Mouse (Mus musculus) cerebellum, postnatal 4 days (tissue): ENCODE results near the gene Vmn1r1.
"Not testable (repeated sequence)": the region's sequence is repeated elsewhere in the genome, so short reads cannot be mapped to it uniquely, and the experiment has no call there.

Experiments used
- DNase-seq, 2 experiments: peaks; one replicate each; pipeline ENCODE4 v3.0.0; 2022; ENCODE audit warnings: low spot score in 2 of 2, mixed read lengths in 1 of 2

Gene Vmn1r1

GRCm38 (mm10) chr1:182164386-182164785 is at the start of gene Vmn1r1:
Vmn1r1 (minus strand) TSS chr1:182164486.
- DNase-seq = no peak

GRCm38 (mm10) chr1:182210322-182210721 is 46.0 kb upstream of the Vmn1r1 start:
- no peak for DNase-seq

- no peak for DNase-seq
These were observed 28.3 kb upstream of the Vmn1r1 start for GRCm38 (mm10) chr1:182192581-182192980.

GRCm38 (mm10) chr1:182191816-182192545 is 27.7 kb upstream of the Vmn1r1 start:
- no peak for DNase-seq

- DNase-seq = no peak
These were observed 26.9 kb upstream of the Vmn1r1 start for GRCm38 (mm10) chr1:182191181-182191580.

GRCm38 (mm10) chr1:182189669-182190440 is 25.6 kb upstream of the Vmn1r1 start:
- no peak for DNase-seq

- not testable (repeated sequence) for DNase-seq
These were observed 18.2 kb upstream of the Vmn1r1 start for GRCm38 (mm10) chr1:182182449-182182848.

GRCm38 (mm10) chr1:182181456-182182305 is 17.4 kb upstream of the Vmn1r1 start:
- DNase-seq = no peak

- not testable (repeated sequence) for DNase-seq
These were observed 12.7 kb upstream of the Vmn1r1 start for GRCm38 (mm10) chr1:182176985-182177384.

GRCm38 (mm10) chr1:182170206-182170605 is 5.9 kb upstream of the Vmn1r1 start:
- DNase-seq = not testable (repeated sequence)

GRCm38 (mm10) chr1:182162951-182163350 is 1.3 kb downstream of the Vmn1r1 start:
- DNase-seq = no peak

GRCm38 (mm10) chr1:182159575-182159974 is 4.7 kb downstream of the Vmn1r1 start:
- no peak for DNase-seq

GRCm38 (mm10) chr1:182157734-182158133 is 6.6 kb downstream of the Vmn1r1 start:
- DNase-seq = peak in 1 of 2 experiments; percentile 35

- DNase-seq = no peak
These were observed 14.3 kb downstream of the Vmn1r1 start for GRCm38 (mm10) chr1:182149966-182150365.

GRCm38 (mm10) chr1:182148864-182149514 is 15.3 kb downstream of the Vmn1r1 start:
- no peak for DNase-seq

- DNase-seq = no peak
These were observed 18.7 kb downstream of the Vmn1r1 start for GRCm38 (mm10) chr1:182145546-182145945.

GRCm38 (mm10) chr1:182143288-182143687 is 21.0 kb downstream of the Vmn1r1 start:
- DNase-seq = no peak

GRCm38 (mm10) chr1:182142725-182143124 is 21.6 kb downstream of the Vmn1r1 start:
- no peak for DNase-seq

- peak; percentile 74 to 83 for DNase-seq
These were observed 23.9 kb downstream of the Vmn1r1 start for GRCm38 (mm10) chr1:182140370-182140769.

- DNase-seq = no peak
These were observed 24.3 kb downstream of the Vmn1r1 start for GRCm38 (mm10) chr1:182139937-182140336.

GRCm38 (mm10) chr1:182138172-182138571 is 26.1 kb downstream of the Vmn1r1 start:
- DNase-seq = no peak
